Mouse (Mus musculus) stomach, embryonic 14.5 days (tissue): ENCODE measurements around the gene Ece1. TPM values are rescaled to one million over a fixed set of nuclear protein-coding genes. Genes with fewer than 3 reads are reported as not detected.

ENCODE experiments used
- ATAC-seq: fragments of 200-750 bp; cut with Nextera tagmentation; 2 replicates; pipeline ENCODE4 v1.8.0; 2017; ENCODE audit warnings: low read depth, moderate TSS enrichment; ENCODE audit not compliant: insufficient number of reproducible peaks, insufficient read depth, low FRiP score
- H3K27ac ChIP-seq: fragments of 300-500 bp; sonication (generic); 2 replicates; pipeline ENCODE4 v1.5.1; 2014; ENCODE audit warnings: mild to moderate bottlenecking, low read length, moderate library complexity, mixed read lengths
- H3K27me3 ChIP-seq: fragments of 300-500 bp; sonication (generic); 2 replicates; pipeline ENCODE4 v1.6.1; 2014; ENCODE audit warnings: low read length, control low read depth, mixed read lengths; ENCODE audit not compliant: control insufficient read depth, insufficient read depth
- H3K36me3 ChIP-seq: fragments of 300-500 bp; sonication (generic); 2 replicates; pipeline ENCODE4 v1.6.1; 2014; ENCODE audit warnings: mild to moderate bottlenecking, control low read depth, low read length, moderate library complexity, mixed read lengths; ENCODE audit not compliant: control insufficient read depth, insufficient read depth
- H3K4me1 ChIP-seq: fragments of 300-500 bp; sonication (generic); 2 replicates; pipeline ENCODE4 v1.6.1; 2014; ENCODE audit warnings: low read length, control low read depth, mixed read lengths; ENCODE audit not compliant: control insufficient read depth, insufficient read depth
- H3K4me2 ChIP-seq: fragments of 300-500 bp; sonication (generic); replicated peaks from 2 replicates; pipeline ENCODE4 v1.6.1; 2014; ENCODE audit warnings: low read depth, low read length, control low read depth
- H3K4me3 ChIP-seq: fragments of 300-500 bp; sonication (generic); 2 replicates; pipeline ENCODE4 v1.5.1; 2014; ENCODE audit warnings: low read depth, low read length, control low read depth
- H3K9ac ChIP-seq: fragments of 300-500 bp; sonication (generic); replicated peaks from 2 replicates; pipeline ENCODE4 v1.6.1; 2014; ENCODE audit warnings: low read depth, mild to moderate bottlenecking, control low read depth, low read length, moderate library complexity, mixed read lengths
- H3K9me3 ChIP-seq: fragments of 300-500 bp; sonication (generic); 2 replicates; pipeline ENCODE4 v1.6.1; 2016; ENCODE audit warnings: low read depth, low read length, control low read depth; ENCODE audit not compliant: control insufficient read depth
- WGBS: fragments of 180-500 bp; shearing (Covaris S2); extraction: QIAGEN DNeasy Blood & Tissue Kit; methylation state at CpG from one replicate; pipeline ENCODE4 v1.1.7; 2014; 5-methylcytosine and 5-hydroxymethylcytosine counted together
- polyA plus RNA-seq: library from polyadenylated mRNA; unstranded; fragments of >200 nt; fragmentation: Nextera tagmentation; extraction: Ambion mirVana; gene quantifications from 2 replicates; pipeline ENCODE4 v1.2.1, GENCODE M21; 2014

Gene Ece1
- polyA plus RNA-seq, 1 experiment from 2014 or later: 80.6 TPM

- peaks cover 4% of the 10 kb centered on the region; the same call in 1 of the 2 replicates for H3K9me3 ChIP-seq
- H3K4me1 ChIP-seq: no peaks in the 10 kb centered on the region
- WGBS: 88% methylated on average over 2 of the region's 2 CpGs
- ATAC-seq: no peak
- no peak overlapping the region for H3K27ac ChIP-seq
- no peak overlapping the region for H3K4me2 ChIP-seq
- H3K36me3 ChIP-seq: peaks cover 66% of the 10 kb centered on the region
- H3K27me3 ChIP-seq: no peaks in the 10 kb centered on the region
- H3K9ac ChIP-seq: no peak overlapping the region
- no peak overlapping the region for H3K4me3 ChIP-seq
Observed at GRCm38 (mm10) chr4:137954184-137954583, 92.1 kb downstream of the Ece1 start.

- no peak overlapping the region for H3K9ac ChIP-seq
- H3K27ac ChIP-seq: no peak overlapping the region
- H3K4me1 ChIP-seq: no peaks in the 10 kb centered on the region
- peaks cover 66% of the 10 kb centered on the region for H3K36me3 ChIP-seq
- 67% methylated on average over 8 of the region's 8 CpGs for WGBS
- peaks cover 4% of the 10 kb centered on the region; the same call in 1 of the 2 replicates for H3K9me3 ChIP-seq
- no peaks in the 10 kb centered on the region for H3K27me3 ChIP-seq
- H3K4me2 ChIP-seq: no peak overlapping the region
- no peak for ATAC-seq
- no peak overlapping the region for H3K4me3 ChIP-seq
Observed at GRCm38 (mm10) chr4:137954926-137955396, 92.9 kb downstream of the Ece1 start.

GRCm38 (mm10) chr4:137956260-137956659, 94.2 kb downstream of the Ece1 start:
- no peak for ATAC-seq
- Histone ChIP-seq H3K9ac (no peak overlapping the region), H3K27ac (no peak overlapping the region), H3K4me3 (no peak overlapping the region), H3K36me3 (peaks cover 61% of the 10 kb centered on the region), H3K4me1 (no peaks in the 10 kb centered on the region), H3K4me2 (no peak overlapping the region), H3K27me3 (no peaks in the 10 kb centered on the region), H3K9me3 (no peaks in the 10 kb centered on the region)
- 93% methylated on average over 15 of the region's 15 CpGs for WGBS

- WGBS: 87% methylated on average over 13 of the region's 13 CpGs
- ATAC-seq: no peak
- no peak overlapping the region for H3K4me2 ChIP-seq
- H3K27me3 ChIP-seq: no peaks in the 10 kb centered on the region
- H3K9me3 ChIP-seq: no peaks in the 10 kb centered on the region
- no peak overlapping the region; the same call in 1 of the 2 replicates for H3K27ac ChIP-seq
- H3K4me1 ChIP-seq: no peaks in the 10 kb centered on the region
- H3K36me3 ChIP-seq: peaks cover 73% of the 10 kb centered on the region
- no peak overlapping the region for H3K4me3 ChIP-seq
- no peak overlapping the region for H3K9ac ChIP-seq
Observed at GRCm38 (mm10) chr4:137959889-137960665, 98.0 kb downstream of the Ece1 start.

- H3K27ac ChIP-seq: no peak overlapping the region; the same call in 1 of the 2 replicates
- 70% methylated on average over 11 of the region's 11 CpGs for WGBS
- no peaks in the 10 kb centered on the region for H3K27me3 ChIP-seq
- H3K4me1 ChIP-seq: no peaks in the 10 kb centered on the region
- H3K36me3 ChIP-seq: peaks cover 67% of the 10 kb centered on the region
- peak; percentile 62 for ATAC-seq
- H3K4me2 ChIP-seq: no peak overlapping the region
- no peaks in the 10 kb centered on the region for H3K9me3 ChIP-seq
- no peak overlapping the region for H3K9ac ChIP-seq
- H3K4me3 ChIP-seq: no peak overlapping the region
Observed at GRCm38 (mm10) chr4:137960757-137961156, 98.7 kb downstream of the Ece1 start.

GRCm38 (mm10) chr4:137962643-137963350, 100.8 kb downstream of the Ece1 start:
- 94% methylated on average over 20 of the region's 20 CpGs for WGBS
- Histone ChIP-seq H3K27me3 (no peaks in the 10 kb centered on the region), H3K27ac (no peak overlapping the region), H3K9me3 (no peaks in the 10 kb centered on the region), H3K36me3 (peaks cover 47% of the 10 kb centered on the region), H3K4me2 (no peak overlapping the region), H3K4me3 (no peak overlapping the region), H3K4me1 (no peaks in the 10 kb centered on the region), H3K9ac (no peak overlapping the region)
- ATAC-seq: no peak

GRCm38 (mm10) chr4:137963431-137963830, 101.4 kb downstream of the Ece1 start:
- Histone ChIP-seq H3K27me3 (no peaks in the 10 kb centered on the region), H3K9ac (no peak overlapping the region), H3K9me3 (no peaks in the 10 kb centered on the region), H3K4me1 (no peaks in the 10 kb centered on the region), H3K4me3 (no peak overlapping the region), H3K36me3 (peaks cover 42% of the 10 kb centered on the region), H3K27ac (no peak overlapping the region), H3K4me2 (no peak overlapping the region)
- 91% methylated on average over 6 of the region's 6 CpGs for WGBS
- no peak for ATAC-seq

- ATAC-seq: no peak
- 66% methylated on average over 9 of the region's 9 CpGs for WGBS
- H3K36me3 ChIP-seq: peaks cover 37% of the 10 kb centered on the region
Observed at GRCm38 (mm10) chr4:137963881-137964584, 102.0 kb downstream of the Ece1 start.

More at GRCm38 (mm10) chr4:137963881-137964584, 102.0 kb downstream of the Ece1 start:
- H3K4me3 ChIP-seq: no peak overlapping the region
- no peaks in the 10 kb centered on the region for H3K9me3 ChIP-seq
- no peaks in the 10 kb centered on the region for H3K4me1 ChIP-seq
- H3K4me2 ChIP-seq: no peak overlapping the region
- no peak overlapping the region for H3K27ac ChIP-seq
- H3K27me3 ChIP-seq: no peaks in the 10 kb centered on the region
- no peak overlapping the region for H3K9ac ChIP-seq
